In the genomic region with DNA sequence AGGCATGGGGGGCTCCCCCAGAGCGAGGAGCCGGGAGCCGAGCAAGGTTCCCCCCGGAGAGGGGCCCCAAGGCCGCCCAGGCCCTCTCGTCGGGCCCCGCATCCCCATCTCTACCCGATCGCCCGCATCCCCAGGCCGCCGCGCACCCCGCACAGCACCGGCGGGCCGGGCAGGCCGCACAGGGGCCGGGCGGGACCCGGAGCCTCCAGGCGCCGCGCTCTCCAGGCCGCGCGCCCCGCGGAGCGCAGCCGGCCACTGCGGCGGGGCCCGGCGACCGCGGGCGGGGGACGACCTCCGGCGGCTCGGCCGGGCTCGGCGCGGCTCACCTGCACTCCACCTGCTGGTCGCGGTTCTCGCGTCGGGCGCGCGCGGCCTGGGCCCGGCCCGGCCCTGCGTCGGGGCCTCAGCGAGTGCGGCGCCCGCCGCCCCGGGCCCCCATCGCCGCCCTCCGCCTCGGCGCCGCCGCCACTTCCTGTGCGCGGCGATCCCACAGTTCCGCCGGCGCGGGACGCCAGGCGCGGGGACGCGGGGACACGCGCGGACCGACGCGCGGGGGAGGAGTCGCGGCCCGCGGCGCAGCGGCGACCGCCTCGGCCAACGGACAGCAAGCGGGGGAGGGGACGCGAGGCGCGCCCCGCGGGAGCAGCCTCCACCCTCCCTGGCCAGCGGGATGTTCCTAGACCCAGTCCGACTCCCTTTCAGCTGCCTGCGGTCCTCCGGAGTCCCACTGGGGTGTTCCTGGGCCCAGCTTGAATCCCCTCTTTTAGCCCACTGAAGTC, we compare ENCODE assay signal across 8 mouse cellular contexts. TPM values are rescaled to one million over a fixed set of nuclear protein-coding genes. Genes with fewer than 3 reads are reported as not detected.
DNase-seq lines count a peak whose midpoint lies in the region; ATAC-seq and TF ChIP-seq lines count a peak whose summit lies in the region.

Gene Agpat3 (minus strand): TSS at position 603 of the 779 bp plus-strand sequence.

- intact Hi-C loops in left cerebral cortex, postnatal 36 days (cut with DNase I): loop anchor here (5.0 kb wide), 1 partner anchor 35 kb away; no protein-coding TSS in a partner anchor

- peak within 1 kb of the TSS; percentile 78 for H3K4me3 ChIP-seq in intestine, postnatal 0 days (ENCODE audit: low read depth, low read length)

- 0 out of 2 replicates have a peak, but pooled peaks cover 3% of the 10 kb centered on the region for H3K27me3 ChIP-seq in intestine, postnatal 0 days (replicated peaks; ENCODE audit: control insufficient read depth, insufficient read depth, low read length)

- H3K9ac ChIP-seq in intestine, postnatal 0 days (ENCODE audit: low read depth, low read length): peak within 1 kb of the TSS; percentile 98

- TF ChIP-seq CTCF in intestine, postnatal 0 days (IDR thresholded peaks at IDR 0.05; ENCODE audit: low read depth): no peak

- no peaks in the 10 kb centered on the region for H3K9me3 ChIP-seq in intestine, postnatal 0 days (ENCODE audit: control insufficient read depth)

- peak; percentile 67 for DNase-seq in embryo, embryonic 9.5 days (ENCODE audit: extremely low spot score)
- DNase-seq in left cerebral cortex, postnatal 36 days (ENCODE audit: low spot score in 2 of 2): peak; percentile 69 to 80
- peak; percentile 62 for DNase-seq in mesoderm, embryonic 11.5 days (ENCODE audit: low read depth, low spot score)
- peak; percentile 28 to 30 for DNase-seq in right cerebral cortex, postnatal 36 days (ENCODE audit: low spot score in 2 of 2)
- peak; percentile 67 for DNase-seq in yolk sac, embryonic 10.5 days (ENCODE audit: low spot score)

- H3K4me1 ChIP-seq in intestine, postnatal 0 days (replicated peaks; ENCODE audit: control insufficient read depth, insufficient read depth, low read length): 0 out of 2 replicates have a peak, but pooled peaks cover 4% of the 10 kb centered on the region

- H3K36me3 ChIP-seq in intestine, postnatal 0 days (ENCODE audit: control insufficient read depth, insufficient read depth): no peaks in the 10 kb centered on the region; the same call in 1 of the 2 replicates

- under 1% methylated on average over 67 of the region's 113 CpGs for WGBS in intestine, postnatal 0 days

- peak within 1 kb of the TSS; percentile 90 for H3K4me2 ChIP-seq in intestine, postnatal 0 days (replicated peaks; ENCODE audit: low read depth)

- peak; percentile 72 for ATAC-seq in activated CD4-positive, CD25-positive, alpha-beta regulatory T cell, adult 4 months
- peak; percentile 18; the same call in 1 of the 2 replicates for ATAC-seq in granulocyte monocyte progenitor cell, adult 5-6 weeks (replicated peaks; ENCODE audit: poor library complexity, severe bottlenecking)
- peak; percentile 80 for ATAC-seq in intestine, postnatal 0 days

- H3K27ac ChIP-seq in intestine, postnatal 0 days (ENCODE audit: low read depth, low read length): peak within 1 kb of the TSS; percentile 96

RNA-seq across cellular contexts. Expression of gene Agpat3, which starts in this region (rescaled TPM):
- 100 to 1,000 TPM in 1 of 2 experiments, 10 to 100 TPM in 1; 88.9 to 102 TPM for polyA plus RNA-seq in activated CD4-positive, CD25-positive, alpha-beta regulatory T cell, adult 4 months (2017; shearing (Covaris generic))
- 0.19 and 0.39 TPM in 2 replicates for total RNA-seq in granulocyte monocyte progenitor cell, adult 5-6 weeks (2014; fragmentation: Nextera tagmentation)
- total RNA-seq in granulocyte monocyte progenitor cell, adult 5-6 weeks (2017): 0.52 and 0.88 TPM in 2 replicates
- 277 and 284 TPM in 2 replicates for polyA plus RNA-seq in intestine, postnatal 0 days (2015; fragmentation: Nextera tagmentation; extraction: Ambion mirVana)
- 100 to 1,000 TPM; 269 to 279 TPM for total RNA-seq in left cerebral cortex, postnatal 36 days (2021)

Comparison
In these comparisons a context has a peak if more than half of its experiments do, and no peak if none do; other contexts are left out.
1. Peak in every context shown above with its lines: DNase-seq, ATAC-seq, H3K4me3 ChIP-seq and H3K27ac ChIP-seq.
2. RNA of gene Agpat3 (total RNA-seq): 269 to 279 TPM in left cerebral cortex, postnatal 36 days; 0.19 to 0.88 TPM in granulocyte monocyte progenitor cell, adult 5-6 weeks; every median in the first group is over 100 times any median in the second.
3. Peak in ATAC-seq in granulocyte monocyte progenitor cell, adult 5-6 weeks; RNA of the gene not detected or under 1 TPM.
4. ATAC-seq: peak in every context shown above with its lines; median percentile 80 in intestine, postnatal 0 days; 72 in activated CD4-positive, CD25-positive, alpha-beta regulatory T cell, adult 4 months; 18 in granulocyte monocyte progenitor cell, adult 5-6 weeks.